Mouse (Mus musculus): Measurements from ENCODE around the gene Nepro.
A peak's percentile ranks its signal among the peaks of the same experiment; 100 is the strongest.

The Nepro gene

DNA sequence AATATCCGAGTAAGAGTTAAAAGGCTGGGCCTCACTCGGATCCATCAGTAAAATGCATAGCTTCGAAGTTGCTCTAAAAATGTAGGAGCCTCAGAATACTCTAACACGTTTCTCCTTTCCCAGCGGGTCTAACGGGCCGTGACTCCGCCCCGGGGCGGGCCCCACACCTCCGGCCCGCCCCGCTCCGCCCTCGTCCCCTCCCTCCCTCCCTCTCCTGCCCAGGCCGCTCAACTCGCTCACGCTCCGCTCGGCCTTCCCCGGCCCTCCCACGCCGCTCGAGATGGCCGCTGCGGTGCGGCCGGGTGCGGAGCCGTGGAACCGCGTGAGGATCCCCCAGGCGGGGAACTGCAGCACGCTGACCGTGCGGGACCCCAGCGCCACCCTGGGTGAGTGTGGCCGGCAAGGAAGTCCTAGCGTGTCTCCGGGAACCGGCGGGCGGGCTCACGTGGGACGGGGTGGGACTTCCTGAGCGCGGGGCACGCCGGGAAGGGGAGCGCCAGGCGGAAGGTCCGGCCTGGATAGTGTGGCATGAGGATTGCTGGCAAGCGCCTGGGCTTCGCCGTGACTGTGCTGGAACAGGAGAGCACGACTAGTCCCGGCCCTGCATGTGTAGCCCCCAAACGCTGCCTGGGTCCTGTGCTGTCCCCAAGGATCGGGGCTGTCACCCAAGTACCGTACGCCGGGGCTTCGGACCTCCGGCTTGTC, at the start of gene Nepro:
Gene Nepro, plus strand, starts transcription at position 219 of the 705 bp plus-strand sequence.
- DNase-seq = peak; percentile 91 to 92

DNA sequence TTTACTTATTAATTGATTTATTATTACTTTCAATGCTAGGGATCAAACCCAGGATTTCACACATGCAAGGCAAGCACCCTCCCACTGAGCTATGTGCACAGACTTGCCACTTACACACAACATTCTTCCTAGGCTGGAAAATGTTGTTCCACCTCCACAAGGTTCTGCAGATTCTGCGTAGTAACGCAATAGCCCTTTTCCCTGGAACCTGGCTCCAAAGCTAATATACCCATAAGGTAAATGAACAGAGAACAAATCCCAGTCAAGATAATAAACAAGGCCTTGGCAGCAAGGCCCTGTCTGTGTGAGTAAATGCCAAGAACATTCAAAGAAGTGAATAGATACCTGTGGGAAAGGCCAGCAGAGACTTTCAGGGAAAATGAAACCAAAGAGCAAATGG, 47.7 kb upstream of the Nepro start:
- DNase-seq = no peak

DNA sequence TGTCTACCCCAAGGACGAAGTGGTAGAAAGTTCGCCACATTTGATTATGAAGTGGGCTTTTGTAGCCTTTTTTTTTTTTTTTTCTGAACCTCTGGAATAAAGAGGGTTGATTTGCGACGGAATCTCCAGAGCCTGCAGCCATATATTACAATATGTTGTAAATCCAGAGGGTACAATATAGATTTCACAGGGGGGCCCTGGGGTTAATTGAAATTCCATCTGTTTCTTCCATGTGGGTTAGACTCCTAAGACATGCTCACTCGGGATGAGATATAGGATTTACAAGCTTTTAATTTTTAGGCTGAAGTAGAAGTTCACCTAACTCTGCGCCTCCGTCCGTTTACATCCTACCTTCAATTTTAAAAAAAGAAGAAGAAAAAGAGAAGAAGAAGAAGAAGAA, 45.0 kb upstream of the Nepro start:
- DNase-seq = no peak

- DNase-seq = no peak
Measured at GRCm38 (mm10) chr16:44679503-44679971, 44.6 kb upstream of the Nepro start.

GRCm38 (mm10) chr16:44680756-44681498, 43.2 kb upstream of the Nepro start:
- no peak for DNase-seq

GRCm38 (mm10) chr16:44684646-44685045, 39.5 kb upstream of the Nepro start:
- DNase-seq = no peak

GRCm38 (mm10) chr16:44685401-44685800, 38.7 kb upstream of the Nepro start:
- no peak for DNase-seq

DNA sequence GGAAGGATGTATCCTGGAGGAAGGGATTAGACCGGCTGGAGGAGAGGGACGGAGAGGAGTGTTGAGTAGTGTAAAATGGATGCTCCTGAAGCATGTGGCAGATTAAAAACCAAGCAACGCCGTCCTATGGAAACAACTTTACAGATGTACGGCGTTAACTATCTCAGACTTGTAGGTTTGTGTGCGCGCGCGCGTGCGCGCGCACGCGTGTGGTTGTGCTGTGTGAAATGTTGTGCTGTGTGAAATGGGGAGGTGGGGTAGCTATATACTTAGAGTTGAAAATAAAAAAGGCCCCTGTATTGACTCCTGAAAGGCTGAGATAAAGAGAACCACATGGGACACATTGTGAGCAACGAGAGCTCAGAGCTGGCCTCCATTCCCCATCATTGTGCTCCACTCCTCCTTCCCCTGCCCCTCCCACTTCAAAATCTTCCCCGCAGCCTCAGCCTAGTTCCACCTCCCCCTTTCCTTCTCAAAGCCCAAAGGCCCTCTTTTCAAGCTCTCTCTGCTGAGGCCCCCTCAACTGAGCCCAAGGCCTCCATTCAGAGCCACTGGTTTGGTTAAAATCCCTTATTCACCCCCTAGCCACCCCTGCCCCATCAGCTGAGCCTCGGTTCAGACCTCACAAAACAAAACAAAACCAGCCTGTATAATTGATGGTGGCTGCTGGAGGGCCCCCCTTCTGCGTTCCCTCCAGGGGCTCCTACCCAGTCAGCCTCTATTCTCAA, 36.9 kb upstream of the Nepro start:
- DNase-seq = peak; percentile 2 to 11

- no peak for DNase-seq
Measured at GRCm38 (mm10) chr16:44687719-44688420, 36.2 kb upstream of the Nepro start.

DNA sequence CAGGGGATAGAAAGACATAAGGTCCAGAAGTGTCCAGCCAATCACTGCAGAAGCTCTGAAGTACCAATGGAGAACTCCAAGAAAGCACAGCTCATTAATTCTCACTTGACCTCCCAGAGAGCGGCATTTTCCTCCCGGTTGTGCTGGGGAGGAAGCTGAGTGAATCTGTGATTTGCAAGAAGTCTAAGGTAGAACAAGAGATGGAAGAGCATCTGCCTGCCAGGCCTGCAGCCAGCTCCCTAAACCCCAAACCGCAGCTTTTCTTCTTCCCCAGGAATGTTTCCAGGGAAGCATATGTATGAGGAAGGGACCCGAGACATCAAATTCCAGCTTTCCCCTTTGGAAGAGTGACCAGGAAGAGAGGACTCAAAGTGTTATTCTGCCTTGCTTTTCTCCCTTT, 35.6 kb upstream of the Nepro start:
- no peak for DNase-seq

GRCm38 (mm10) chr16:44690501-44690900, 33.6 kb upstream of the Nepro start:
- DNase-seq = no peak

DNA sequence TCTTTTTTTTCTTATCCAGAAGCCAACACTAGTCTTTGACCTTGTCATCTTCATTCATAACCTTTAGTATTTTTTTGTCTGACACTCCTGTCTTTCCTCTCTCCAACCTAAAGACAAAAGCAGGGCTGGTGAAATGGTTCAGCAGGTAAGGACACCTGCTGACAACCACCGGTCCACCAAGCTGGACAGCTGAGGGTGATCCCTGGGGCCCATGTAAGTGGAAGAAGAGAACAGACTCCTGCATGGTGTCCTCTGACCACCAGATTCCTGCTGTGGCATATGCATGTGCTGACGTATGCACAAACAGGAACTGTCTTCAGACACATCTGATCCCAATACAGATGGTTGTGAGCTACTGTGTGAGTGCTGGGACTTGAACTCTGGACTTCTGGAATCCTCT, 33.0 kb upstream of the Nepro start:
- no peak for DNase-seq

- DNase-seq = peak; percentile 29 to 30
Measured at GRCm38 (mm10) chr16:44691561-44692141, 32.5 kb upstream of the Nepro start.

GRCm38 (mm10) chr16:44692541-44692940, 31.6 kb upstream of the Nepro start:
- DNase-seq = no peak

DNA sequence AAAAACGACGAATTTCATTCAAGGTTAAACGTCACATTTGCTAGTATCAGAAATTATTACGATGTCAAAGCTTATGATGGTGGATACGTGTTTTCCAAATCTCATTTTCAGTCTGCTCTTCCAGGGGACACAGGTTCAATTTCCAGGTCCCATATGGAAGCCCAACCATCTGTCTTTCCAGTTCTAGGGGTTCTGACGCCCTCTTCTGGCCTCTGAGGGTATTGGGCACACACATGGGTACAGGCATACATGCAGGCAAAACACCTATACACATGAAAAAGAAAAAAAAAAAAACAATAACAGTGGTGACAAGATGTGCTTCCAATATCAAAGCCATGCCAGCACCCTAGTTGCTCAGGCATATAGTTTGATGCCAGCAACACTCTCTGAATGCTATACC, 30.4 kb upstream of the Nepro start:
- DNase-seq = peak in 1 of 2 experiments; percentile 7

- no peak for DNase-seq
Measured at GRCm38 (mm10) chr16:44695214-44695858, 28.8 kb upstream of the Nepro start.

DNA sequence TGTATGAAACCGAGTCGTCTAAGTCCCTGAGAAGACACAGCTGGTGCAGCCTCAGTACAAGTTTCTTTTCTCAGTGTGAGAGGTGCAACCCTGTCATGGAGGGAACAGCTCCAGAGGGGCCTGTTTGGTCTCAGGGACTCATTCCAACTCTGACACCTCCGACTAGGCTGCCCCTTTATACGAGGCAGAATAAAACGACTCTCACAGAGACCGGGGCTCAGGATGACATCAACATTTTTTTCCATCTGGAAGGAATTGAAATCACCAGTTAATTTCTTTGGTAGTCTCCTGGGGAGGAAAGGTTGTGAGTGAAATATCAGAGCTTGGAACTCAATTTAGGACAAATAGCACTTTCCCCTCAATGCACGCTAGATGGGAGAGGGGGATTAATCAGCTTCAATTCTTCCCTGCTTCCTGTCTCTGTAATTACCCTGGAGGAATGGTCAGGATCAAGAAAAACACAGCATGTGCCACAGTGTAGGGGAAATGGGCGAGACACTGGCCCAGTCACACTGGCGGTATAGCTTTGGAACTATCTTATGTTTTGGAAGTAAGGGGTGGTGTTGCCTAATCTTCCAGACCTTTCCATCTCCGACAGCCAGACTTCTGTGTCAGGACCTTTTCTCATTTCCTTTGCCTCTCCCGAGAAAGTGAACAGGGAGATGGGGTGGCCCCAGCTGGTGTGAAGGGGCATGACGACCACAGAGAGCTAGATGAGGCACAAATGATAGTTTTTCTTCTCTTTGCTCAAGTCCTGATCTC, 28.1 kb upstream of the Nepro start:
- no peak for DNase-seq

- no peak for DNase-seq
Measured at GRCm38 (mm10) chr16:44697473-44698205, 26.5 kb upstream of the Nepro start.

DNA sequence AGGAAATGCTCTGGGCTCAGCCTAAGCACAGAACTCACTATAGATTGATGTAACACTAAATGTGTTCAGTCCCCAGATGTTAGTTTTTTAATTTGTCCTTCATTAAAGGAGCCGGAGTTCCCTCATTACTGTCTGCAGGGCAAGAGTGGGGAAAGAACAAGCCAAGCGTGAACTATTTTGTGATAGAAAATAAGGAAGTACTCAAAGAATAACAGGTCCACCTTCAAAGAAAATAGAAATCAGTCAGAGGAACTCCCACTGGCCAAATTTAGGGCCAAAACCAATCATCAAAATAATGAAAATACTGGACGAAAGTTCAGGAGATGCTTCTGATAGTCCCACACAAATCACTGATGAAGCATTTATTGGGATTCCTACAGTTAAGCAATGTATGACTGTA, 22.9 kb upstream of the Nepro start:
- DNase-seq = no peak

DNA sequence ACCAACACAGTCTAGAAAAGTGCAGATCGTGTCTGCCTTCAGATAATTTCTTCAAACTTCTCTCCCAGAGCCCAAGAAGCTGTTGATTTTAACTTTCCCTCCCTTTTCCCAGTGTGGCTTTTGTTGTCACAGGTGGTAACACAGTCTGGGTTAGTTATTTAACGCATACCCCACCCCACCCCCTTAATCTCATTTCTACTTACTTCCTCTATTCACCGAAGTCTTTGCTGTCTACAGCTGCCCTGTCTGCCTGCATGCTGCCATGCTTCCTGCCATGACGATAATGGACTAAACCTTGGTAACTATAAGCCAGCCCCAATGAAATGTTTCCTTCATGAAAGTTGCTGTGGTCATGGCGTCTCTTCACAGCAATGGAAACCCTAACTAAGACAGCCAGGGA, 21.8 kb upstream of the Nepro start:
- no peak for DNase-seq

GRCm38 (mm10) chr16:44703458-44703857, 20.6 kb upstream of the Nepro start:
- no peak for DNase-seq

Data from thymus, postnatal 36 days (tissue).